Mouse (Mus musculus): ENCODE data around the gene Dock1.

Dock1 gene

DNA sequence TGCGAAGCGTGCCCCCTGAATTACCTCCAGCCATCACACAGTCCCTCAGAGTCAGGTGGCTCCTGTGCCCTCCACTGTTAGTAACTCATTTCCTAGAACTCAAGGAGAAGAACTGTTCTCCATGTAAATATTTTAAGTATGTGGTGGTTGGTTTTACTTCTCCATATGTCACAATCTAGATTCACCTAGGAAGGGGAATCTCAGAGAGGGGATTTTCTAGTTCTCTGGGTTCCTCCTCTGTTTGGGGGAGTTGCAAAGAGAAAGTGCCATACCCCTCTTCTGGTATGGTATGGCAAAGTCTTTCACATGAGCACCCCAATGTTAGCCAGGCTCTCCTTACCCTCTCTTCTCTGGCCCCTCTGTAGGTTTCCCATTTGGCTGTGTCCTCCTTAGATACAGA lies 525.2 kb downstream of the Dock1 start:
- no peak for DNase-seq

DNA sequence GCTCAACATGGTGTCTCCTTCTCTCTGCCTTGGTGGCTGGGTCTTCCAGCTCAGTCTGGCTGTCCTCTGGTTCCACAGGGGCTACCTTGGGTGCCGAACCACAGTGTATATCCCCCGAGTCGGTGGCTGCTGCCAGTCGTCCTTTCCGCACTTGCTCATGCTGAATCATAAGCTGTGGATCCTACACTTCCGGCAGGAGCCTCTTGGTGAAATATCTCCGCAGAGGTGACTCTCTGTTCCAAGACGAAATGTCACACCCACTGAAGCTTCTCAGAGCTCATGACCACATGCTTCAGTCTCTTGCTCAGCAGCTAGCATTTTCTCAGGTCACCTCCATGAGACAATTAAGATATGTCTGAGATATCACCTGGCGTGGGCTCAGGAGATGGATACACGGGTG lies 526.4 kb downstream of the Dock1 start:
- no peak for DNase-seq

DNA sequence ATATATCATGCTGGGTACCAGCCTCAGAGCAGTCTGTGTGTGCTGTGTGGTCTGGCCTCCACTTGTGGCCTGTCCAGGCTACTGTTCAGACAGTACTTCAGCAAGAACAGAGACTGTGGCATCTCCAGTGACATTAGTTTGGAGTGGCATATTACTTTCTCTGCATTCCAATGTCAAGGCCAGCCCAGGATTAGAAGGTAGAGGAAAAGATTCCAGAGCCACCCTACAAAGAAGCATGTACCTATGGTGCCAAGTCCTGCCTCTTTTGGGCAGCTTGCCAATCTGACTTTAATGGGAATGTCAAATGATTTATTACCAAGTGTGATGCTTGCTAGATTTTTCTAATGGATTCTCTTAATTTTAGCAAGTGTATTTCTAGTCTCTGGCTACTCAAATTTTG lies 533.5 kb downstream of the Dock1 start:
- no peak for DNase-seq

DNA sequence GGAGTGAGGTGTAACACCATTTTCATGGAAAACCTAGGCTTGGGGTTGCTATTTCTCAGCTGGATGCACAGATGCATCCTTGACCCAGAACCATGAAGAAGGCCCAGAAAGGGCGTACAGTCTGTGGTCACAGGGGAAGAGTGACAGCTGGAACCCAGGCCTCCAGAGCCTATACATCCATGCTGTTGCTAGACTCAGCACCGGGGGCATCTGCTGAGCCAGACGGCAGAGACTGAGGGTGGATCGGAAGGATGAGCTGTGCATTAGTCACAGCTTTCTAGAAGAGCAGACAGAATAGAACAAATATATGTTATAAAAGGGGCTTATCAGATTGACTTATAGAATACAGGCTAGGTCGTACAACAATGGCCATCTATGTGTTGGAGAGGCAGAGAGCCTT lies 534.7 kb downstream of the Dock1 start:
- no peak for DNase-seq

DNA sequence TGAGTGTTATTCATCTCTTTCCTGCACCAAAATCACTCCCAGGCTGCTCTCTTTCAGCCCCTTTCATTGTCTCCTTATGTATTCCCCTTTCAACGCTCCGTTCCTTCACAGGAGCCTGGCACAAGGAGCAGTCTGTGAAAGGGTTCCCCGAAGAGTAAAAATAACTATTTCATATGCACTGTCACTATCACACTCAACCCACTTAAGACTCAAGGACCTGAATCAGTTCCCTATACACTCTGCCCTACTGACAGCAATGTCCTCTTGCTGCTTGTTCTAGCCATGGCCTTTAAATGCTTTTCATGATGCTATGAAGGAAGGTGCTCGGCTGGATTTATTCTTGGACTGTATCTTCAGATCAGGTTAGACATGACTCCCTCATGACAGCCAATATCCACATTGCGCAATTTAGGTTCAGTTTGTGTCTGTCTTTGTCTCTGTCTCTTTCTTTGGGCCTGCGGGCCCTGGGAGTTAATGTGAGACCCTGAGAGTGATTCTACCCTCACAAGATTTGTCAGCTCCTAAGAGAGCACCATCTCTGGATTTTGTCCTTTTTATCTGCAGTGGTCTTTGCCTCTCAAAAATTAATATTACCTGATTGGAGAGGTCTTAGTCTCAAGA lies 538.6 kb downstream of the Dock1 start:
- DNase-seq: no peak

DNA sequence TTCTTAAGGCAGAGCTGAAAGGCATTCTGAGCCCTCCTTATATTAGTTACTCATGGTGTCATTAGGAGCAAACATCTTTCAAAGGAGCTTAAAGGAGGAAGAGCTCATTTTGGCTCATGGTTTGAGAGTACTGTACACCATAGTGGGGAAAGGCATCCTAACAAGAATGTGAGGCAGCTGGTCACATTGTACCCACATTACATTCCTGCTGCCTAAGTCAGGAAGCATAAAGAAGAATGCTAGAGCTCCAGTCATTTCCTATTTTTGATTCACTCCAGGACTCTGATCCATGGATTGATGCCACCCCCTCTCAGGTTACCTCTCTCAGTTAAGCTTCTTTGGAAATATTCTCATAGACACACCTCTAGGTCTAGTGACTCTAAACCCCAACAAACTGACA lies 539.8 kb downstream of the Dock1 start:
- DNase-seq: no peak

DNA sequence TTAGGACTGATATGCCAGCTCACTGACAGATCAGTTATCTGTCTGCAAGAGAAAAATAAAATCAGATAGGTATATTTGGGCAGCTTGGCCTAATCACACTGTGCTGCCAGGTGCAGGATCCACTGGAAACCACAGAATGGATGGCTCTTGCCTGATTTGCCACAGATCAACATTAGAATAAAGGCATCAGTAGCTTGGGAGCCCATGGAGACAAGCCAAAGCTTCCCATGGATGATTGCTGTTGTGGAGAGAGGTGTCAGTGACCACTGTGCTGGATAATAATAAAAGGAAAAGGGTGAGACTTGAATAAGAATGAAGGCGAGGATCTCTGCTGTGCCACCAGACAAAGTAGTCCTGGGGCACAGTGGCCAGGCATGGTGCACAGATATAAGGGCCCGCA lies 540.4 kb downstream of the Dock1 start:
- DNase-seq: no peak

DNA sequence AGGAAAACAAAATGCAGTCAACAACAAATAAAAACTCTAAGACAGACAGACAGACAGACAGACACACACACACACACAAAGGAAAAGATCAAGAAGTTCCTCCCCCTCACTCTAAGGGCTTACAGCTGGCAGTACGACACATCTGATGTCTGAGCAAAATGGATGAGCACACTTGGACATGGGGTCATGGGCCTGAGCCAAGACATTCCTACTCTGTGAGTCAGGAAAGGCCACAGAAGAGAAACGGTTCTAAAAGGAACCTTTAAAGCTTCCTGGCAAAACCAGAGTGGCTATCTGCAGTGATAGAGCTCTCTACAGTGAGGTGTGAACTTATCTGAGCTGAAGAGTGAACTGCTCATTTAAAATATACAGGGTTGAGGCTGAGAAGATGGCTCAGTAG lies 542.1 kb downstream of the Dock1 start:
- DNase-seq: no peak

DNA sequence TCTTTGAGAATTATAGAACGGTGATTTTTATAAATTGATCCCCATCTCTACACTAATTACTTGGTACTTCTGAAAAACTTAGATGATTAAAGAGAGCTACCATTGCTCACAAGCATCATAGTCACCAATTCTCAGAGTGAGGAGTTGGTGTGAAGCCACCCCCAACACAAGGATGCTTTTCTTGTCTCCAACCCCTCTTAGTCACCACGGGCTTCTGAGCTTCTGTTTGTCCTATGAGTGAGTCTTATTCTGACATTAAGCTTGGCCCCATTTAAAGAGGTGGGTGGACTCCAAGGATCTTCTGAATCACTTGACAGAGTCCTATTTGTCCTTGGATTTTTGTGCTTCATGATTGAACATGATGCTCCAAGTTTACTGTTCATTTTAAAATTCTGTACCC lies 551.0 kb downstream of the Dock1 start:
- DNase-seq: no peak
